In the genomic region with DNA sequence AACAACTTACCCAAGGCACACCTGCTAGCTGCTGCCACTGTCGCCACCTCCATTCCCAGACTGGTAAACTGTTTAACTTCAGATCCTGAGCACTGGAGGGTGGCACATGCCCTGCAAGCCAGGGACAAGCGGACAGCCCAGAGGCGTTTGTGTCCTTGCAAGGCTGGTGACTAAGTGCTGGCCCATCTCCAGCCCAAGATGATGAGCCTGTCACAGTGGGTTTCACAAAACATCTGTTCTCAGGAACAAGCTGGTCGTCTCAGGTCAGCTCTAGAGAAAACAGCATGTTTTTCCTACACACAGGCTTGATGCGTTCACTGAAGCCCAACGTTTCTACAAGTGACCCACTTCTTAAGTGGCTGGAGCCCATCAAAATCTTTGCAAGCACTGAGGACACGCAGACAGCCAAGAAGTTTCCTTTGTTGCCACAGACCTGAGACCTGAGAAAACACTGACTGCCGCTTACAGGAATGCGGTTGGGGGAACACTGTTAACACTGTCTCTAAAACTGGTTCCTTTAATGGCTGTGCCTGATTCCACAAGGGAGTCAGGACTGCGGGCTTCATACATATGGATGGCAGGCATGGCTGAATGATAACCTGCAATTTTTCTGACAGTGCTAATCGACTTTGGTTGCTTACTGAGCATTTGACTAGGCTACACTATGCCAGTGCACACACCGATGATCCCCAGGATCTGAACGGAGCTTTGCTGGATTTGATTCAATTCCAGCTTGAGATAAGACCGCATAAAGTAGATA, we compare ENCODE assay signal across 11 mouse cellular contexts.
DNase-seq lines count a peak whose midpoint lies in the region; ATAC-seq and TF ChIP-seq lines count a peak whose summit lies in the region.
"Had no signal": no experiment of that assay in that cellular context is flagged by ENCODE, and none has a peak within 500 bp of the region (broad histone marks: within the 10 kb centered on the region; RNA-seq: fewer than 3 reads in every experiment).

No protein-coding gene starts in this region.

- no peak for TF ChIP-seq POLR2A in kidney, adult 2 months (IDR thresholded peaks at IDR 0.05; ENCODE audit: low read depth, low read length)

- TF ChIP-seq CTCF in kidney, adult 2 months (conservative IDR thresholded peaks at IDR 0.05; ENCODE audit: insufficient read depth, insufficient read length, low read depth, low read length) = no peak

- 51% methylated on average over 14 of the region's 14 CpGs for WGBS in kidney, adult 2 months
- 59% methylated on average over 14 of the region's 14 CpGs for WGBS in liver, embryonic 12.5 days (ENCODE audit: insufficient replicate concordance)

- no peak overlapping the region for H3K9ac ChIP-seq in liver, embryonic 12.5 days
- H3K9ac ChIP-seq: embryonic facial prominence, embryonic 15.5 days; limb, embryonic 12.5 days had no signal

- H3K27me3 ChIP-seq in kidney, adult 2 months (replicated peaks; ENCODE audit: control insufficient read depth, insufficient read depth, low read length) = no peaks in the 10 kb centered on the region
- H3K27me3 ChIP-seq in liver, embryonic 12.5 days (replicated peaks) = peaks cover 31% of the 10 kb centered on the region; the same call in 1 of the 2 replicates
- H3K27me3 ChIP-seq: embryonic facial prominence, embryonic 15.5 days; limb, embryonic 12.5 days had no signal

- ATAC-seq in liver, embryonic 12.5 days = no peak

- no peak overlapping the region for H3K4me2 ChIP-seq in liver, embryonic 12.5 days
- H3K4me2 ChIP-seq: embryonic facial prominence, embryonic 15.5 days; limb, embryonic 12.5 days had no signal

- no peak overlapping the region for H3K4me3 ChIP-seq in kidney, adult 2 months (ENCODE audit: insufficient read depth, low read depth, low read length)
- no peak overlapping the region for H3K4me3 ChIP-seq in liver, embryonic 12.5 days
- H3K4me3 ChIP-seq: embryonic facial prominence, embryonic 15.5 days; limb, embryonic 12.5 days had no signal

- no peaks in the 10 kb centered on the region for H3K4me1 ChIP-seq in kidney, adult 2 months (ENCODE audit: control insufficient read depth, insufficient read depth, low read length)
- H3K4me1 ChIP-seq in liver, embryonic 12.5 days = no peaks in the 10 kb centered on the region
- H3K4me1 ChIP-seq: embryonic facial prominence, embryonic 15.5 days; limb, embryonic 12.5 days had no signal

- no peak overlapping the region for H3K27ac ChIP-seq in kidney, adult 2 months (ENCODE audit: insufficient read depth, low read depth, low read length)
- H3K27ac ChIP-seq in liver, embryonic 12.5 days = no peak overlapping the region
- H3K27ac ChIP-seq: embryonic facial prominence, embryonic 15.5 days; limb, embryonic 12.5 days had no signal

- no peaks in the 10 kb centered on the region for H3K9me3 ChIP-seq in liver, embryonic 12.5 days (replicated peaks)
- H3K9me3 ChIP-seq: embryonic facial prominence, embryonic 15.5 days; limb, embryonic 12.5 days had no signal

- H3K36me3 ChIP-seq in kidney, adult 2 months (ENCODE audit: control insufficient read depth, insufficient read depth, low read length) = no peaks in the 10 kb centered on the region
- no peaks in the 10 kb centered on the region for H3K36me3 ChIP-seq in liver, embryonic 12.5 days
- H3K36me3 ChIP-seq: embryonic facial prominence, embryonic 15.5 days; limb, embryonic 12.5 days had no signal

- peak; percentile 11 for DNase-seq in kidney, adult 2 months
- DNase-seq in kidney, adult 8-10 months = no peak
- peak; percentile 25 to 36 for DNase-seq in right cerebral cortex, adult 2 months (ENCODE audit: low spot score in 2 of 2)
- no peak for DNase-seq in right cerebral cortex, postnatal 4 days
- peak; percentile 84 for DNase-seq in adrenal gland, postnatal 25 days
- DNase-seq in retina, postnatal 1 day = peak; percentile 67
- no peak for DNase-seq in thymus, adult 18-20 months
- DNase-seq: thymus, postnatal 14 days had no signal

Comparison
In these comparisons a context has a peak if more than half of its experiments do, and no peak if none do; other contexts are left out.
1. DNase-seq: peak in kidney, adult 2 months (single experiment), right cerebral cortex, adult 2 months (2 of 2), adrenal gland, postnatal 25 days (single experiment) and retina, postnatal 1 day (single experiment); none in kidney, adult 8-10 months (0 of 2), right cerebral cortex, postnatal 4 days (single experiment) and thymus, adult 18-20 months (0 of 2).